Mouse (Mus musculus): Measurements from ENCODE around the gene Gatad2a.

GRCm38 (mm10) chr8:69903063-69903542, 93.1 kb downstream of the Gatad2a start:
- TF ChIP-seq CTCF (IDR thresholded peaks at IDR 0.05; ENCODE audit: low read depth, low read length) (no peak), POLR2A (IDR thresholded peaks at IDR 0.05; ENCODE audit: borderline replicate concordance, low read depth, low read length) (no peak)
